Mouse (Mus musculus) gastrocnemius, adult 18-20 months (tissue): ENCODE data around the gene Olfr832. TPM values are rescaled to one million over a fixed set of nuclear protein-coding genes. Genes with fewer than 3 reads are reported as not detected.
"Not testable (repeated sequence)": the region's sequence is repeated elsewhere in the genome, so short reads cannot be mapped to it uniquely, and the experiment has no call there.

Experiments used
- DNase-seq: peaks from one replicate; pipeline ENCODE4 v3.0.0; 2021; ENCODE audit warnings: low spot score
- long read RNA-seq, 2 experiments: library from polyadenylated mRNA; stranded (forward); transcript quantifications; one replicate each; pipeline ENCODE4 v2.0.0; 2021
- total RNA-seq, 2 experiments: library from RNA; stranded (reverse); gene quantifications; 2 replicates each; pipeline ENCODE4 v1.2.3; 2021

Olfr832 gene
- not detected for total RNA-seq
- long read RNA-seq, experiment 1: 0 reads
- long read RNA-seq, experiment 2: 0 reads

- not testable (repeated sequence) for DNase-seq
These were observed at the start of gene Olfr832 for GRCm38 (mm10) chr9:18936822-18937221. Gene Olfr832, plus strand, starts transcription at chr9:18937122.

GRCm38 (mm10) chr9:18907699-18908098, 29.2 kb upstream of the Olfr832 start:
- not testable (repeated sequence) for DNase-seq

DNA sequence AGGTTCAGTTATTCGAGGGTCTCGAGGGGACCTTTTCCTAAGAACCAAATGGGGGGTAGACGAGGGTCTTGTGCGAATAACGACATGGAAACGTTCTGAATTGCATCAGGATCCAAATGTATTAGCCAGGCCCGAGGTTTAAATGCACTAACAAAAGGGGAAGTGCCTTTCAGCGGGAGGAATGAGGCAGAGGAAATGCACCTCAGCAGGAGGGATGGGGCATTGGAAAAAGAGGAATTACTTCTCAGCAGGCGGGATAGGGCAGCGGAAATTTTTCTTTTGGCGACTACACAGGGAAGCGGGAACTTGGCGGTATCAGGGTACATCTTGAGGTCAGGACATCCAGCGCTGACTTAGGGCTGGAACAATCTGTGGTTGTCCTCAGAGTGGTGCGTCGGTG, 9.0 kb upstream of the Olfr832 start:
- DNase-seq: not testable (repeated sequence)

DNA sequence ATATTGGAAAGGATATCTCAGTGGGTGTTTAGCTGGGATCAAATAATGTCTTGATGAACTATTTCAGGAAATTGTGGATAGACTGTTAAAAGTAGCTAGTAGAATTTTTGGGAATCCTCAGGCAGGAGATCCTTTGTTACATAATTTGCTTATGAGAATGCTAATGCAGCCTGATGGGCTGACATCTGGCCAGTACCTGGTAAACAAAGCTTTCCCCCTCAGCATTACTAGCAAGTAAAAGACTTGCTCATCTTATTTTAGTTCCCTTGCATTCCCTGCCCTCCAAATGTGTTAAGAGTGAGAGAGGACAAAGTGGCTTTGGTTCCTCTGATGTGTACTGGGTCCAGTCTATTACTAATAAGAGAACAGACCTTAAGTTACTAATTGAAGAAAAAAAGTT, 25.1 kb downstream of the Olfr832 start:
- no peak for DNase-seq

GRCm38 (mm10) chr9:18987690-18988089, 50.8 kb downstream of the Olfr832 start, which contains the start of gene Olfr834:
Gene Olfr834, plus strand, starts transcription at chr9:18987990.
- no peak for DNase-seq

Other genes with a start within 250 kb of the Olfr832 start
- gene Olfr24, start 173.1 kb upstream of the Olfr832 start, total RNA-seq: not detected
- gene Olfr828, start 117.6 kb upstream of the Olfr832 start, total RNA-seq: not detected
- not detected for gene Olfr829, start 82.2 kb upstream of the Olfr832 start, total RNA-seq
- gene Olfr830, start 62.4 kb upstream of the Olfr832 start, total RNA-seq: not detected
- not detected for gene Olfr834, start 50.9 kb downstream of the Olfr832 start, total RNA-seq
- not detected for gene Olfr835, start 95.6 kb downstream of the Olfr832 start, total RNA-seq
- not detected for gene Olfr836, start 183.3 kb downstream of the Olfr832 start, total RNA-seq
- not detected for gene Olfr837, start 199.2 kb downstream of the Olfr832 start, total RNA-seq
- not detected for gene Olfr839-ps1, start 240.2 kb downstream of the Olfr832 start, total RNA-seq